Mouse (Mus musculus) frontal cortex, postnatal 10 days (tissue): ENCODE measurements around the gene Taok3.

ENCODE experiments used
- DNase-seq, 2 experiments: peaks; one replicate each; pipeline ENCODE4 v3.0.0; 2022; ENCODE audit warnings: low spot score in 2 of 2, mixed read lengths in 1 of 2

Taok3 gene

GRCm38 (mm10) chr5:117117716-117118115 is 2.2 kb upstream of the Taok3 start:
- no peak for DNase-seq

- DNase-seq = no peak
Measured at GRCm38 (mm10) chr5:117118220-117118619, 1.7 kb upstream of the Taok3 start.

- no peak for DNase-seq
Measured at GRCm38 (mm10) chr5:117118850-117119249, 1.1 kb upstream of the Taok3 start.

GRCm38 (mm10) chr5:117120489-117121466 is 849 bp downstream of the Taok3 start:
- no peak for DNase-seq

GRCm38 (mm10) chr5:117121657-117122056 is 1.7 kb downstream of the Taok3 start:
- no peak for DNase-seq

- no peak for DNase-seq
Measured at GRCm38 (mm10) chr5:117123102-117123501, 3.2 kb downstream of the Taok3 start.

- no peak for DNase-seq
Measured at GRCm38 (mm10) chr5:117123840-117124239, 3.9 kb downstream of the Taok3 start.

GRCm38 (mm10) chr5:117125482-117126346 is 5.8 kb downstream of the Taok3 start:
- DNase-seq = no peak

- no peak for DNase-seq
Measured at GRCm38 (mm10) chr5:117127051-117127450, 7.1 kb downstream of the Taok3 start.

- DNase-seq = no peak
Measured at GRCm38 (mm10) chr5:117130726-117131125, 10.8 kb downstream of the Taok3 start.

GRCm38 (mm10) chr5:117133446-117134065 is 13.6 kb downstream of the Taok3 start:
- DNase-seq = no peak

- no peak for DNase-seq
Measured at GRCm38 (mm10) chr5:117134066-117134888, 14.3 kb downstream of the Taok3 start.

GRCm38 (mm10) chr5:117134889-117135456 is 15.0 kb downstream of the Taok3 start:
- DNase-seq = no peak

GRCm38 (mm10) chr5:117135869-117136268 is 15.9 kb downstream of the Taok3 start:
- DNase-seq = no peak

- no peak for DNase-seq
Measured at GRCm38 (mm10) chr5:117136570-117136969, 16.6 kb downstream of the Taok3 start.

- no peak for DNase-seq
Measured at GRCm38 (mm10) chr5:117137011-117137410, 17.1 kb downstream of the Taok3 start.

GRCm38 (mm10) chr5:117137594-117137993 is 17.7 kb downstream of the Taok3 start:
- no peak for DNase-seq

GRCm38 (mm10) chr5:117138295-117138988 is 18.5 kb downstream of the Taok3 start:
- DNase-seq = no peak

- DNase-seq = no peak
Measured at GRCm38 (mm10) chr5:117139822-117140221, 19.9 kb downstream of the Taok3 start.

GRCm38 (mm10) chr5:117140374-117140773 is 20.4 kb downstream of the Taok3 start:
- no peak for DNase-seq
